Mouse (Mus musculus) G1E (cell line): ENCODE measurements around the gene 4931429L15Rik.

Experiments
- CTCF ChIP-seq: IDR thresholded peaks from 2 replicates; pipeline ENCODE4 v1.5.1; 2012; ENCODE audit warnings: low read depth, low read length, inconsistent platforms, mixed read lengths
- GATA1 ChIP-seq: IDR thresholded peaks from 2 replicates; pipeline ENCODE4 v1.6.1; 2012; ENCODE audit warnings: borderline replicate concordance, low read length, inconsistent platforms, mixed read lengths
- GATA2 ChIP-seq: IDR thresholded peaks from 2 replicates; pipeline ENCODE4 v1.6.1; 2012; ENCODE audit warnings: low read depth, low read length, inconsistent platforms, borderline replicate concordance
- POLR2AphosphoS5 ChIP-seq: IDR thresholded peaks from 2 replicates; pipeline ENCODE4 v1.6.1; 2012; ENCODE audit warnings: low read depth, low read length, inconsistent platforms; ENCODE audit not compliant: insufficient replicate concordance

DNA sequence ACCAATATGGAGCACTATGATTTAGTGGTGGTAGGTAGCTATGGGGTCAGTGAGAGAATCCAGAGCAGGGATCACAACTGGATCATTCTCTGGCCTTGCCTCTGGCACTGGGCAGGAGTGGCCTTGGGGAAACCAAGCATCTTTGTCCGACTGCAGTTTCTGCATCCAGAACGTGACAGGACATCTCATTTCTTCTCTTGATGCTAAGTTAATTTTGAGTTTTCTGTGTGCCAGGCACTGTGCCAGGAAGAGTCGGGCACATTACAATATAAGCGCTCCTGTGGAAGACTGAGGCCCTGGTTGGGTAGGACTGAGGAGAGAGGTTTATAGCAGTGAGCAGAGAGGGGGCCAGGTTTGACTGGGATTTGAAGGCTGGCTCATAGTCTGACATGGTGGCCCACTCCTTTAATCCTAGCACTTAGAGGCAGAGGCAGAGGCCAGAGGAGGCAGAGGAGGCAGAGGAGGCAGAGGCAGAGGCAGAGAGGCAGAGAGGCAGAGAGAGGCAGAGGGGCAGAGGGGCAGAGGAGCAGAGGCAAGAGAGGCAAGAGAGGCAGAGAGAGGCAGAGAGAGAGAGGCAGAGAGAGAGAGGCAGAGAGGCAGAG is 19.4 kb upstream of the 4931429L15Rik start:
- TF ChIP-seq CTCF (no peak), POLR2AphosphoS5 (no peak), GATA1 (no peak), GATA2 (no peak)
